Mouse (Mus musculus) NIH3T3 (cell line): Measurements from ENCODE around the gene Hoxc13.

Experiments
- DNase-seq: peaks from one replicate; pipeline ENCODE4 v3.0.0-alpha.2; 2012; ENCODE audit warnings: low read depth

Gene Hoxc13

DNA sequence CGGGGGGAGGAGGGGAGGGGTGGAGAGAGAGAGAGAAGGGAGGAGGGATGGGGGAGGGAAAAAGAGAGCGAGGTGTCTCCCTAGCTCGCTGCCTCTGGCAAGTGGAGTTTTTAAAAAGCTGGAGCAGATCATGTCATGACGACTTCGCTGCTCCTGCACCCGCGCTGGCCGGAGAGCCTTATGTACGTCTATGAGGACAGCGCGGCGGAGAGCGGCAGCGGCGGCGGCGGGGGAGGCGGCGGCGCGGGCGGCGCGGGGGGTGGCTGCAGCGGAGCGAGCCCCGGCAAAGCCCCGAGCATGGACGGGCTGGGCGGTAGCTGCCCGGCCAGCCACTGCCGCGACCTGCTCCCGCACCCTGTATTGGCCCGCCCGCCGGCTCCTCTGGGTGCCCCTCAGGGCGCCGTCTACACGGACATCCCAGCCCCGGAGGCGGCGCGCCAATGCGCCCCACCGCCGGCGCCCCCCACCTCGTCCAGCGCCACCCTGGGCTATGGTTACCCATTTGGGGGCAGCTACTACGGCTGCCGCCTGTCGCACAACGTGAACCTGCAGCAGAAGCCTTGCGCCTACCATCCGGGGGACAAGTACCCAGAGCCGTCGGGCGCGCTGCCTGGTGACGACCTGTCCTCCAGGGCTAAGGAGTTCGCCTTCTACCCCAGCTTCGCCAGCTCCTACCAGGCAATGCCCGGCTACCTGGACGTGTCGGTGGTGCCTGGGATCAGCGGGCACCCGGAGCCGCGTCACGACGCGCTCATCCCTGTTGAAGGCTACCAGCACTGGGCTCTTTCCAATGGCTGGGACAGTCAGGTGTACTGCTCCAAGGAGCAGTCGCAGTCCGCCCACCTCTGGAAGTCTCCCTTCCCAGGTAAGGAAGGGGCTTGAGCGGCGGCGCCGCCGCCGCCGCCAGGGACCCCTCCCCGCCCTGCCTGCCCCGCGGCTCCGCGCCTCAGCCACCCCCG is at the start of gene Hoxc13:
TSS of gene Hoxc13 (plus strand) at position 51 of the 959 bp plus-strand sequence.
- no peak for DNase-seq

DNA sequence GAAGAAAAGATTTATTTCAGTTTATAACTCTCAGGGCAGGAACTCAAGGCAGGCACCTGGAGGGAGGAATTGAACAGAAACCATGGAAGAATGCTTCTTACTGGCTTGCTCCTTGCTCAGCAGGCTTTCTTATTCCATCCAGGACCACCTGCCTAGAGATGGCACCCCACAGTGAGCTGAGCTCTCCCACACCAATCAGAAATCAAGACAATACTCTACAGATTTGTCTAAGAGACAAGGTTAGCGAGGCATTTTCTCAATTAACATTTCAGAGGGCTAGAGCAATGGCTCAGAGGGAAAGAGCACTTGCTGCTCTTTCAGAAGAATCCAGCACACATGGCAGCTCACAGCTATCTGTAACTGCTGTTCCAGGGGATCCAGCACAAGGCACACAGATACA is 35.1 kb upstream of the Hoxc13 start:
- no peak for DNase-seq

DNA sequence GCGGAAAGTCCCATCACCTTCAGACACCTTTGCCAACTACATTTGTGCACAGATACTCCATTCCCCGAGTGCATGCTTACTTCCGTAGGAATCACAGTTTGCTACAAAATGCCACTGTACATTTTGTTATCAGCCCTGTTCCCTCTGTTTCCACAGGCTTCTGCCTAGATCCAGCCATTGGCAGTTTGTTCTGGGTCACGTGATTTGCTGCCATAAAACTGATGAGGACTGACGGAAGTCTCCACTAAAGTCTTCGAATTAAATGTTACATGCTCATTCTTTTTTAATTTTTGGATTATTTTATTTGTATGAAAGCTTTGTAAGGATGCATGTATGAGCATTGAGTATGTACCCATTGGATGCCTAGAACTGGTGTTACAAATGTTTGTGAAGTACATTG is 25.8 kb upstream of the Hoxc13 start:
- DNase-seq, result no peak

DNA sequence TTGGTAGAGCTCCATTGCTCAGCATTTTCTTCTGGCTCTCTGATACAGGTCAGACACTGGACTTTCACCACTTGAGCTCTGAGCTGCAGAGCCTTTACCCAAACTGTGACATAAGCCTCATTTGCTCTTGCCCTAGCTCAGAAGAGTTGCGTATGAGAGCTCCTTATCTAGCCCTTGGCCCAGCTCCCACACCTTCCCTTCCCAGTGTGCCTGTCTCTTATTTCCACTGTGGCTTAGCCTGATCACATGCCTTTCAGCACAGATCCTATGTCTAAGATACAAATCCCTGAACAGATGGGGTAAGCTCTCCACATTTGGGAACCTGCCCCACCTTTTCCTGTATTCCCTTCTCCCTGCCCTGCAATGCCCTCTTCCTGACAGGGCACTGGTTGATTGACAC is 16.0 kb upstream of the Hoxc13 start:
- DNase-seq, result peak; percentile 48

DNA sequence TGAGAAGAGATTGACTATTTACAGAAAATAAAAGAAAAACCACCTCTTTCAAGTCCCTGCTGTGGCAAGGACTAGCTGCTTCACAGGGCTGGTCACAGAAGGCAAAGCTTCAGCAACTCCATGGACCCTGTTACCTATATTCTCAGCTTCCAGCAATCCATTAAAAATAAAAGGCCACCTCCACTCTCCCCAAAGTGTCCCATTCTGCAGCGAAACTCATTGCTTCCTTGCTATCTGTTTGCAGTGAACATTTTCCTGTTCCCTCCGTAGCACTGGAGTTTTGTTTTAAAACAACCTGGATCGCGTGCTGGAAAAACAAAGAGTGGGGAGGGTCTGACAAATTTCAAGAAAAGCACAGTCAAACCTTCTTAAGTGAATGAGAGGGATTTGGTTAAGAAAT is 11.4 kb upstream of the Hoxc13 start:
- no peak for DNase-seq

DNA sequence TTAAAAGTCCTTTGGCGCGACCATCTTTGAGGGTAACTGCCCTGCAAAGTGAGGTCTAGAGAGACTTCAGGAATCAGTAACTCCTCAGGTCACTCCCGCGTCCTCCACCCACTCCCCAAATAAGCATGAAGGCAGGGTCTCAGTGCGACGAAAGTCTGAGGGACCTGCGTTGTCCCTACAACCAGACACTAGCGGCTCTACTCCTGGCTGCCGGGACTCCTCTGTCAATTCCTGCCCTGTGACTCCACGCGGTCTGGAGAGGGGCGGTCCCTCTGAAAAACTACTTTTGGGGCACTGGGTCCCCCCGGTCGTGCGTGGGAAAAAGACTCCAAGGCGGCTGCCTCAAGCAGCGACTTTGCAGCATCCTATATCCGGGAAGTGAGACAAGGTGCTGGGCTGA is 10.9 kb upstream of the Hoxc13 start:
- DNase-seq, result no peak

DNA sequence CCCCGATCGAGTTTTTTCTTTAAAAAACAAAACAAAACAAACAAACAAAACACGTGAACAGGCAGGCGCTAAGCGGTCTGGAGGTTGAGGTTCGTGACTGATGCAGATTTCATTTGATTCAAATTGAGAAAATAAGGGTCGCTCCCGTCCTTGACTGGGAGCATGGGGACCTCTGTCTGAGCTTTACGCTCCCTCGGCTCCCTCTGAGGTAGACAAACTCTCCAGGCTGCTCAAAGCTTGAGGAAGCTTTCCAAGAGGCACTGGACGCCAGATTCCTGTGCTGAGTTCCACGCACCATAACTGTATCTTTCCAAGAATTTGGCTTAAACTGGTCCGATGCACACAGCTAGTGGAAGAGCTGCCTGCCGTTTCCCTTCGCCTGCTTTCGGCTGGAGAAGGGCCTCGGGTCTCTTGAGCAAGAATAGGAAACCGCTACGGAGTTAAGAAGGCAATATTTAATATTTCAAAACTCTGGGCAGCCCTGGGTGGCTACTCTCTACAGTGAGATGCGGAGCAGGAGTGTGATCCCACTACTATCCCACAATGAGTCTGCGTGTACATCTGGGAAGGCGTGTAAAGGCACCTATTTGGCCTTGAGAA is 10.3 kb upstream of the Hoxc13 start:
- DNase-seq, result no peak

DNA sequence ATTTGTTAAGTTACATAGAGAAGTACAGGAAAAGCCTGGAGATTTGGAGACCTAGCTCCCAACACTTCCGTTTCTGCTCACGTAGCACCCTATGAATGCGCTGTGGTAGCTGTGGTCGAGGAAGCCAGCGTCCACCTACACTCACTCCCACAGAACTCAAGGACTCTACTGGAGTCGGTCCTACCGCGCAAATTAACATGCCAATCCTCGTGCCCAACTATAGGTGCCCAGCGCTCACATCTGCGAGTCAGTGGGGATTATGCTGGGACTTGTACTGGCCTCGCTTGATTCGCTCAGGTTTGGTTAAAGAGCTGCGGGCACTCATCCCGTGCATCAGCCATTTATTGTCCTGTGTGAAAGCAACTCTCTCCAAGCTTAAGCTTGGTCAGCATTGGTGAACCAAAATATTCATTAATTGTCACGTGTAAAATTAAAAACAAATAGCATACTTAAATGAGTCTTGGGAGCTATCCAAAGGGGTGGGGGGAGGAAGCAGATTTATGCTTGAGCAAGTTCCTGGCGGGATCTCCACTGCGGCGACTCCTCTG is 7.8 kb upstream of the Hoxc13 start:
- DNase-seq, result no peak

DNA sequence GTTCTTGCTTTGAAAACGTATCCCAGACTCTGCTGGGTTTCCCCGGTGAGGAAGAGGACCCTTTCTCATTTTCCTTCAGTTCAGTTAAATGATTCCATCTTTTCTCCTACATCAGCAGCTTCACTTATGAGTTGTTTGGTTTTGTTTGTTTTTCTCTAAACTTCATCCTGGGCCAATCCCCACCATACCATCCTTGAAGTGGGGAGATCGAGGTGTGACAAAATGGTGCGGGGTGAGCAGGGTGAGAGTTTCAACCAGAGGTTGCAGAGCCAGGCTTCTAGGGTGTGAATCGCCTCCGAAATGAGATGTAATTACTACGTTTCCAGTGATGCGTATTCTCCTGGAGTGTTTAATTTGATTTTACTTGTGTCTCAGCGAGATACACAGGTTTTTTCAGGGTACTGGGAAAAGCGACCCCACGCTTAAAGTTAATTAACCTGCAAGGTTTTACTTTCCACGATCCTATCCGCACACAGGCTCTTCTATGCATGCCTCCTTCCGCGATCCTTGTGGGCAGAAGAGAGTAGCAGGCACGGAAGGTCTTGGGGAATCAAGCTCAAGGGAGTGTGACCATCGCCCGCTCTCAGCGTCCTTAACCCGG is 2.8 kb upstream of the Hoxc13 start:
- no peak for DNase-seq

DNA sequence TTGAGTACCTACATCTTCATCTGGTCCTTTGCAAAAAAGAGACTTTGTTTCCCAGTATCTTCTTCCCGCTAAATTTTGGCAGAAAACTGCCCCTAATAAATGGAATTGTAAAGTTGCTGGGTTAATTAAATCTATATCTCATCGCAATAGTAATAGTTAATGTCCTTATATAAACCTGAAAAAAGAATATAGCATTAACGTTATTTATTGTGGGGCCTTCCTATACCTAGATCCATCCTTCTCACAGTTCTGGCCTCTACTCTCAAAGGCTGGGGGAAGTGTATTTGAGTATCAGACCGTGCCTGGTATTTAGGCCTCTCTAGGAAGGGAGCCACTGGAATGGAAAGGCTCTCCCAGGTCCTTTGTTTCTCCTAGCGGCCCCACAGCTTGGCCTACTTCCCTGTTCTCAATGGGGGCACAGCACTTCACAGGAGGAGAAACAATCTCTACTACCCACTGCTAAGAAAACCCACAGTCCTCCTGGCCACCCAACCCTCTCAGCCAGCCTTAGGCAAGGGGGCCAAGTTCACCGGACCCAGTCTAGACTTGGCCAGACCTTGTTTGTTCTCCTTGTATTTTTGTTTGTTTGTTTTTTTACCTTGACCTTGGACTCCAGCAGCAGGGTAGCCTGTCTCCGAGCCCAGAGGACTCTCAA is 2.2 kb upstream of the Hoxc13 start:
- DNase-seq, result no peak

DNA sequence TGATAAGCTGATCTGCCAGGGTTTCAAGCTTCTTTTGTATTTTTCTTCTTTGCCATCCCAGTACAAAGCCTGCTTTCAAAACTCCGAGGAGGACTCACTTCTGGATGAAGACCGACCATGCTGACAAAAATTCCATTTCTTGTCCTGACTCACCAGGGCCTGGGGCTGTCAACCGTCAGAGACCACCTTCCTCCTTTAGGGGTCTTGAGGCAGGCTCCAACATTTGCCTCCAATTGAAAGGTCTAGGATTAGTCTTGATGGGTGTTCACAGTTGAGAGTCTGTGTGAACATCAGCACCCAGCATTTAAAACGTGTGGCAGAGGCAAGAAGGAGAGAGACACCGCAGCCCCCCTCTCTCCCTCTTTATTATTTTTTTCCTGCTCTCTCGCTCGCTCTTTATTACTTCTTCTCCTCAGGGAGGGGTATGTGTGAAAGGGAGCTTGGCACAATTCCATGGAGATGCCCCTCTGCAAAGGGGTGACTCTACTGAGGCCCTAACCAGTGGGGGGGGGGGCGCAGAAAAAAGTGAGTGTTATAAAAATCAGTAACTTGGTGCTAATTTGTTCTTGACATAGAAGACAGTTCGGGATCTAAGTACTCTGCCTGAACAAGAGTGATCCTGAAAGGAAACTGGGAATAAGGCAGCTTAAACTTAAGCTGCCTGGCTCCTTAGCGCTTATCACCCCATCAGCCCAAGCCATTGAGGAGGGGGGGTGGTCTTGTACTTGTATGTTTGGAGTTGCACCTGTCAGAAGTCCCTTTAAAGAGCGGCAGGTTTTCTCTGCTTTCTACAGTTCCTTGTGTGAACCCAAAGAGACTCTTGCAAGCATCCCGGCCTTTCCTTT is 1.3 kb upstream of the Hoxc13 start:
- no peak for DNase-seq

DNA sequence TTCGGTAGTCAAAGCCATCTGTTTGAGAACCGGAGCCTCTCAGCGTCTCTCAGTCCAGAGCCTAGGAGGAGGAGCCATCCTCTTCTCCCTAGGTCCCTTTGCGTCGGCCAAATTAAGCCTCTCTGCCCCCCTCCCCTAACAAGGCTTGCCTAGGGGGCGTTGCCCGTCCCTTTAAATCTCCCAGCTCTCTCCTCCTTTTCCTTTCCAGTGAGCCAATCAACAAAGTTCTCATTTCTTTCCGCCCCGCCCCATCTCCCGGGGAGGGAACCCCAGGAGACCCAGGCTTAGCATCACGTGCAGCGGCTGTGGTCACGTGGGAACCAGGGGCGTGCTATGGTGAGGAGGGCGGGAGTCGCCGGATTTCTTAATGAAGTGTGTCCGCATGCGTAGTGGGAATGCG is 284 bp upstream of the Hoxc13 start:
- peak; percentile 23 for DNase-seq

DNA sequence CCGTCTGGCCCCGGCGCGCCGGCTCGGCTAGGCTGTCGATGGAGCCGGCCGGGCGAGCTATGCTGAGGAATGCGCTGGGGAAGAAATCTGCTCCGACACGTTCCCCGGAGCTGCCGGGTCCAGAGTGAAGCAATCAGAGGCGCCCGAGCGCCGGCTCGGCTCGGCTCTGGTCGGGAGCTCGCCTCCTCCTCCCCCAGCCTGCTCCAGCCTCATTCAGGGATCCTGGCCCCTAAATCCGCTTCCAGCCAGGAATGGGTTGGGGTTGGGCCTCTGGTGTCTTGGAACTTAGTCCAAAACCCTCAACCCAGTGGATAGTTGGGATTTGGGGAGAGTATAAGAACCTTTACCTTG is 1.1 kb downstream of the Hoxc13 start:
- DNase-seq, result no peak

DNA sequence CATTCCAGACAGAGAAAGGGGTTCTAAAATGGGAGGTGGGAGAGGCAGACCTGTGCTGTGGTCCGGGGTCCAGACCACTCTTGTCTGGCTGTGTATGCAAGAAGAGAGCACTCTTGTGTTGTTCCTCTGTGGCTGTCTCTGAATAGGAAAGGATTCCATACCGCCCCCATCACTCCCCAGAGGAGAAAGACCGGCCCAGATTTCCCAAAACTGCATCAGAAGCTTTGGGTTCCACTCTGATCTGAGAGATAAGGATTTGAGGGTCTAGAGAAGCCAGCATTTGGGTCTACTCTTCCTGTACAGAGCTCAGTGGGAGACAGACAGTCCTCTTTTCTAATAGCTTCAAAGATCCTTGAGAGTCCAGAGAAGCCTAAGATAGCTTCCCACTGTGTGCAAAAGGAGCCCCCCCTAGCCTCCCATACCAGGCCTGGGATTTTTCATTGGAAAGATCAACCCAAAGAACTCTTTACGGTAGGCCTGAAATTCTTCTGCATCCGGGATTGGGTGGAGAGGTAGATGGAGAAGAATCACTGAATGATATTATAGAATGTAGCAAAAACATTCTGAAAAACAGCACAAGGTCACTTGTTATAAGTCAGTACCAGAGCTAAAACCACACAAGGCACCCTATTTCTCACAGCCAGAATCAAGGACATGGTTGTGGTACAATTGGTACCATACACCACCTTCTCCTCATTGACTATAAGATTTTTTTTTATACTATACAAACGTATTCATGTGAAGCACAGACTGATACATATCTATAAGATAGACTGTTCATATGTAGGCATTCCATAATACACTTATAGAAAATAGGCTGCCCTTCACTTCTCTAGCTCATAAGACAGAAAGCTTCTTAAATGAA is 2.0 kb downstream of the Hoxc13 start:
- DNase-seq, result no peak

DNA sequence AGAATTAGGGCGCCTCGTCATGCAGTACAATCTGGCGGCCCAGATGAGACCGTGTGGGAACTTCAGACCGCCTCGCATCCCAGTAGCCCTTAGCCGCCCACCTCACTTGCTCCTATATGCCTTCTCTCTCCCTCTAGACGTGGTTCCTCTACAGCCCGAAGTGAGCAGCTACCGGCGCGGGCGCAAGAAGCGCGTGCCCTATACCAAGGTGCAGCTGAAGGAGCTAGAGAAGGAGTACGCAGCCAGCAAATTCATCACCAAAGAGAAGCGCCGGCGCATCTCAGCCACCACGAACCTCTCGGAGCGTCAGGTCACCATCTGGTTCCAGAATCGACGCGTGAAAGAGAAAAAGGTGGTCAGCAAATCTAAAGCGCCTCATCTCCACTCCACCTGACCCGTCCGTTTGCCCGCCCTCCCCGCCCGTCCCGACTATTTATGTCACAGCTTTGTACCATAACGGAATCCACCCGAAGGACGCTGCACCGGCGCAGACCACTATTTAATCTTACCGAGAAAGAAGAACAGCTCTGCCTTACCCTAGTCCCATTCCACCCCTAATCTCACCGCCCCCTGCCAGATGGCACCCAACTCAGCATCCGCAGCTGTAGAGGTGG is 6.2 kb downstream of the Hoxc13 start:
- no peak for DNase-seq

DNA sequence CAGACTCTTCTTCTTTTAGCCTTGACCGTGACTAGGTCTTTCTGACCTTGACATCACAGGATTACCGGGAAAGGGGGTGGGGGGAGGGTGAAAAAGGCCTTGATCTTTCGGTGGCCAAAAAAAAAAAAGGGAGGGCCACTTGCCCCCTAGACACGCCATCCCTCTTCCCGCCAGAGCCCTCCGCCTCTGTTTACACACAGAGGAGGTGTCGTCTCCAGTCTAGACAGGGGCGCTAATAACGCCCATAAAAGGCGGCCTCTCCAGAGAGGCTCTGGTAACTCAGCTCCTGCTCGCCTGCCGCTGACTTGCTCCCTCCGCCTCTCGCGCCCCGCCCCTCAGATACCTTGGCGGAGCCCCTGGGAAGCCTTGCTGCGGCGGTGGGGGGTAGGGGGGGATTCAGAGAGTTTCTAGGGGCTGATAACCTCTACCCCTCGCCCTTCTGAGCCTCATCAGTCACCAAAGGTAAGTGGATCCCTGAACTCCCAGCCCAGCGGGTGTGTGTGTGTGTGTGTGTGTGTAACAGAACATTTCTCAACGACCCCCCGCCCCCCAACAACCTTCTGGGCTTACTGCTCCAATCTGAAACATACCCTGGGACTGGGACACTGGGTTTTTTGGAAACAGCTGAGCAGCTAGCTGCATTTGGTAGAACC is 10.9 kb downstream of the Hoxc13 start:
- DNase-seq, result no peak

DNA sequence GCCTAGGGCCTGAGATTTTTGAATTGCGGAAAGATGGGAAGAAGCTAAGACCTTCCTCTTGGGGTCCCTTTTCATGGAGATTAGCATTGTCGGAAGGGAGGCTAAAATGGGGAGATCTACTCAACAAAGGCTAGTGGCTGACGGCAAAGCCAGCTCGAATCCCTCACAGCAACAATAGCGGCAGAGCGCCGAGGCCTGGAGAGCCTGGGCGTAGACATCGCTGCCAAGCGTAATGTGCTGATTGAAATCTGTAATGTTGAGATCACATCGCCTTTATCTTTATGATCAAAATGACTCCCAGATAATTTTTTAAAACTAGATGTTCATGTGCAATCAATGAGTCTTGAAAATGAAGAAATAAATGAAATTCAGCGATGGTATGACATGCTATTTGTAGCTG is 13.5 kb downstream of the Hoxc13 start:
- DNase-seq, result no peak

DNA sequence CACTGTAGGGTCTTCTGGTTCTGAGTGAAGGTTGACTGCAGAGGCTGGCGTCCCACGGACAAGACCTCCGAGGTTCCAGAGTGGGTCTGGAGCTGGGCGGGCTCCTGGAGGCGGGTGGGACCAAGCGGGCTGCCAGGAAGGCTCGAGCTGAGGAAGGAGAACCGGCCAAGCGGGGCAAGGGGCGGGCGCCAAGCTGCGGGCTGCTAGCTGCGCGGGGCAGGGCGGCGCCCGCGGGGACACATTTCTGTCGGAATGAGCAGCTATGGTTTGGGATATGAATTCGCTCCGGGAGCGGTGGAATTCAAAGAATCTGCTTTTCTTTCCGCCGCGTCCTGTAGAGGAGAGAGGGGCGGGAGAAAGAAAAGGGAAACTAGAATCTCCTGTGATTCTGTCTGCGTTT is 14.0 kb downstream of the Hoxc13 start:
- no peak for DNase-seq

DNA sequence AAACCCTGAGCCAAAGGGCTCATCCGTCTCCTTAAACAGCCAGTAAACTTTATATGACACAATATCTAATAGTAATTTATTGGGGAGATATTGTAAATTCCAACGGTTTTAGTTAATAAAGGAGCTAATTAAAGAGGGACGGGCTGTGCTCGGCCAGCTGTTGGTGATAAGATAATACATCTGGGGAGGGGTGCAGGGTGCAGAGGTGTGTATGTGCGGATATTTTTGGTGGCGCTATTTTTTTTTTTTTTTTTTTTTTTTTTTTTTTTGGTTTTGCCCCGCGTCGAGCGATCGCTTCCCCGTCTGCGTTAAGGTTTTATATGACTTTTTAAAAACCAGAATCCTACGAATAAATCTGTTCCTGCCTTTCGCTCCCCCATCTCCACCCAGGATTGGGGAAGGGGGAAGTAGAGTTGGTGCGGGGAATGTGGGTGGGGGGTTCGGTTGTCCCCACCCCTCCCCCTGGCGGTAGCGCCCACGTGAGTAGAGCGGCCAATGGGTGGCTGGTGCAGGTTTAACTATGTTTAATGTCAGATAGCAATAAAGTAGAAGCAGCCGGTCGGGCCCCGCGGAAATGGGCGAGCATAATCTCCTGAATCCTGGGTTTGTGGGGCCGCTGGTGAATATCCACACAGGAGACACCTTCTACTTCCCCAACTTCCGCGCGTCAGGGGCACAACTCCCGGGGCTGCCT is 15.5 kb downstream of the Hoxc13 start, which contains the start of gene Hoxc12:
TSS of gene Hoxc12 (plus strand) at position 479 of the 694 bp plus-strand sequence.
- no peak for DNase-seq
